ENCODE assay signal across 9 mouse cellular contexts in the genomic region with DNA sequence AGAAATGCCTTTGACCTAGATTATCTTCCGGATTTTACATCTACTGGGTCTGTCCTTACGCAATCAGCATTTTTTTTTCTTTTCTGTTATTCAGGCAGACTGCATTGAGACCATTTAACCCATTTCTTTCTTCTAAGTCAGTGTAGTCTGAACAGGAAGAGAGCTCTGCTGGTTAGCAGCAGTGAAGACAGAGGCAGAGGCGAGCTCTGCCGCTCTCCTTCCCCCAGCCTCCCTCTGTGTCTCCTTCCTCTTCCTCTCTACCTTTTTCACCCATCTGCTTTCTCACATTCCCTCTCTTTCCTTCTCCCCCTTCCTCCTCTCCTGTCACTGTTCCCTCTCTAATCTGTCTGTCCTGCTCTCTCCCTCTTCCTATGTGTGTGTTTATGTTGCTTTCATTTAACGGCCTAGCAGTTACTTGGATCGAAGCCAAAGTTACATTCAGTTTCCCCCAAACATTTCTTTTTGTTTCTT.
DNase-seq lines count a peak whose midpoint lies in the region; ATAC-seq lines count a peak whose summit lies in the region.
"Had no signal": no experiment of that assay in that cellular context is flagged by ENCODE, and none has a peak within 500 bp of the region (broad histone marks: within the 10 kb centered on the region; RNA-seq: fewer than 3 reads in every experiment).

No protein-coding gene starts in this region.

- 59% methylated on average over 6 of the region's 6 CpGs for WGBS in heart, embryonic 11.5 days (ENCODE audit: insufficient replicate concordance)
- 24% methylated on average over 6 of the region's 6 CpGs for WGBS in lung, embryonic 15.5 days
- 33% methylated on average over 6 of the region's 6 CpGs for WGBS in embryonic facial prominence, embryonic 14.5 days
- 27% methylated on average over 6 of the region's 6 CpGs for WGBS in stomach, embryonic 16.5 days

- no peaks in the 10 kb centered on the region for H3K27me3 ChIP-seq in heart, embryonic 11.5 days (ENCODE audit: control insufficient read depth, insufficient read depth, low read length)
- H3K27me3 ChIP-seq in lung, embryonic 15.5 days, result no peaks in the 10 kb centered on the region
- H3K27me3 ChIP-seq in embryonic facial prominence, embryonic 14.5 days (replicated peaks; ENCODE audit: control insufficient read depth, insufficient read depth, low read length), result no peaks in the 10 kb centered on the region
- H3K27me3 ChIP-seq in stomach, embryonic 16.5 days (ENCODE audit: control insufficient read depth, insufficient read depth, low read length), result no peaks in the 10 kb centered on the region

- no peaks in the 10 kb centered on the region for H3K9me3 ChIP-seq in heart, embryonic 11.5 days (replicated peaks; ENCODE audit: control insufficient read depth, low read length)
- no peaks in the 10 kb centered on the region for H3K9me3 ChIP-seq in lung, embryonic 15.5 days
- H3K9me3 ChIP-seq in embryonic facial prominence, embryonic 14.5 days (ENCODE audit: control insufficient read depth, low read length), result no peaks in the 10 kb centered on the region
- H3K9me3 ChIP-seq in stomach, embryonic 16.5 days (replicated peaks; ENCODE audit: control insufficient read depth, low read length), result no peaks in the 10 kb centered on the region

- DNase-seq in heart, postnatal 14 days, result no peak
- no peak for DNase-seq in lung, adult 18-20 months
- peak; percentile 38 for DNase-seq in embryonic facial prominence, embryonic 14.5 days (ENCODE audit: low spot score)
- DNase-seq in cerebellum, postnatal 14 days, result no peak
- DNase-seq in embryo, embryonic 10 days (ENCODE audit: low spot score), result no peak
- DNase-seq: retina, postnatal 1 day had no signal

- H3K9ac ChIP-seq in heart, embryonic 11.5 days (ENCODE audit: low read depth, low read length), result no peak overlapping the region
- no peak overlapping the region for H3K9ac ChIP-seq in lung, embryonic 15.5 days
- H3K9ac ChIP-seq in embryonic facial prominence, embryonic 14.5 days (ENCODE audit: low read depth, low read length), result no peak overlapping the region
- no peak overlapping the region for H3K9ac ChIP-seq in stomach, embryonic 16.5 days (ENCODE audit: low read length)

- H3K4me2 ChIP-seq in heart, embryonic 11.5 days, result no peak overlapping the region; the same call in 1 of the 2 replicates
- H3K4me2 ChIP-seq in lung, embryonic 15.5 days, result peak overlapping the region; percentile 33
- H3K4me2 ChIP-seq in embryonic facial prominence, embryonic 14.5 days (ENCODE audit: low read depth, low read length), result no peak overlapping the region
- peak overlapping the region; percentile 24; the same call in 1 of the 2 replicates for H3K4me2 ChIP-seq in stomach, embryonic 16.5 days (ENCODE audit: low read depth, low read length)

- no peaks in the 10 kb centered on the region for H3K36me3 ChIP-seq in heart, embryonic 11.5 days (ENCODE audit: control insufficient read depth, insufficient read depth, low read length)
- H3K36me3 ChIP-seq in lung, embryonic 15.5 days, result no peaks in the 10 kb centered on the region
- no peaks in the 10 kb centered on the region for H3K36me3 ChIP-seq in embryonic facial prominence, embryonic 14.5 days (ENCODE audit: control insufficient read depth, insufficient read depth, low read length)
- no peaks in the 10 kb centered on the region for H3K36me3 ChIP-seq in stomach, embryonic 16.5 days (ENCODE audit: control insufficient read depth, insufficient read depth, low read length)

- no peak overlapping the region for H3K4me3 ChIP-seq in heart, embryonic 11.5 days (ENCODE audit: low read depth, low read length)
- no peak overlapping the region for H3K4me3 ChIP-seq in lung, embryonic 15.5 days
- H3K4me3 ChIP-seq in embryonic facial prominence, embryonic 14.5 days (ENCODE audit: low read depth, low read length), result no peak overlapping the region
- H3K4me3 ChIP-seq in stomach, embryonic 16.5 days (replicated peaks; ENCODE audit: low read length), result no peak overlapping the region

- H3K27ac ChIP-seq in heart, embryonic 11.5 days (ENCODE audit: low read depth, low read length), result peak overlapping the region; percentile 41; the same call in 1 of the 2 replicates
- H3K27ac ChIP-seq in lung, embryonic 15.5 days, result peak overlapping the region; percentile 90
- no peak overlapping the region for H3K27ac ChIP-seq in embryonic facial prominence, embryonic 14.5 days (replicated peaks; ENCODE audit: low read depth, low read length)
- peak overlapping the region; percentile 72; the same call in 1 of the 2 replicates for H3K27ac ChIP-seq in stomach, embryonic 16.5 days (ENCODE audit: low read length)

- intact Hi-C loops in heart, postnatal 14 days (cut with DNase I), result no loop called here

- no peaks in the 10 kb centered on the region for H3K4me1 ChIP-seq in heart, embryonic 11.5 days (ENCODE audit: control insufficient read depth, insufficient read depth, low read length)
- H3K4me1 ChIP-seq in lung, embryonic 15.5 days, result peaks cover 5% of the 10 kb centered on the region
- no peaks in the 10 kb centered on the region for H3K4me1 ChIP-seq in embryonic facial prominence, embryonic 14.5 days (ENCODE audit: control insufficient read depth, insufficient read depth, low read length)
- H3K4me1 ChIP-seq in stomach, embryonic 16.5 days (ENCODE audit: control insufficient read depth, insufficient read depth, low read length), result peaks cover 7% of the 10 kb centered on the region; the same call in 1 of the 2 replicates

- no peak for ATAC-seq in heart, embryonic 11.5 days (replicated peaks; ENCODE audit: insufficient number of reproducible peaks, low FRiP score, low TSS enrichment)
- ATAC-seq in lung, embryonic 15.5 days (ENCODE audit: borderline replicate concordance, extremely low read depth, low FRiP score, low TSS enrichment), result peak; percentile 76; the same call in 1 of the 2 replicates
- ATAC-seq in embryonic facial prominence, embryonic 14.5 days (ENCODE audit: low read depth), result no peak
- ATAC-seq in stomach, embryonic 16.5 days (ENCODE audit: insufficient read depth, low FRiP score), result no peak

Comparison
In these comparisons a context has a peak if more than half of its experiments do, and no peak if none do; other contexts are left out.
1. H3K4me2 ChIP-seq: peak in lung, embryonic 15.5 days (single experiment) and stomach, embryonic 16.5 days (single experiment); none in heart, embryonic 11.5 days (single experiment) and embryonic facial prominence, embryonic 14.5 days (single experiment).